Mouse (Mus musculus) limb, embryonic 10.5 days (tissue): Measurements from ENCODE around the gene Themis. TPM values are rescaled to one million over a fixed set of nuclear protein-coding genes. Genes with fewer than 3 reads are reported as not detected.

Source experiments
- DNase-seq: peaks from one replicate; pipeline ENCODE4 v3.0.0-alpha.2; 2017; ENCODE audit warnings: low spot score
- H3K27ac ChIP-seq: fragments of 300-500 bp; sonication (generic); 2 replicates; pipeline ENCODE4 v1.5.1; 2016; ENCODE audit warnings: mild to moderate bottlenecking
- H3K27me3 ChIP-seq: fragments of 300-500 bp; sonication (generic); 2 replicates; pipeline ENCODE4 v1.6.1; 2016; ENCODE audit warnings: low read depth, mild to moderate bottlenecking; ENCODE audit not compliant: poor library complexity, severe bottlenecking
- H3K36me3 ChIP-seq: fragments of 300-500 bp; sonication (generic); 2 replicates; pipeline ENCODE4 v1.6.1; 2016; ENCODE audit warnings: mild to moderate bottlenecking, moderate library complexity
- H3K4me1 ChIP-seq: fragments of 300-500 bp; sonication (generic); 2 replicates; pipeline ENCODE4 v1.6.1; 2016
- H3K4me3 ChIP-seq: fragments of 300-500 bp; sonication (generic); 2 replicates; pipeline ENCODE4 v1.5.1; 2016; ENCODE audit warnings: mild to moderate bottlenecking, moderate library complexity
- H3K9me3 ChIP-seq: fragments of 300-500 bp; sonication (generic); replicated peaks from 2 replicates; pipeline ENCODE4 v1.6.1; 2016; ENCODE audit warnings: mild to moderate bottlenecking
- WGBS: fragments of 180-500 bp; shearing (Covaris S2); methylation state at CpG from one replicate; pipeline ENCODE4 v1.1.7; 2016; 5-methylcytosine and 5-hydroxymethylcytosine counted together
- polyA plus RNA-seq: library from polyadenylated mRNA; unstranded; fragments of >200 nt; fragmentation: Nextera tagmentation; extraction: Ambion mirVana; gene quantifications from 2 replicates; pipeline ENCODE4 v1.2.1, GENCODE M21; 2016

Gene Themis
- polyA plus RNA-seq, 1 experiment from 2014 or later = not detected

DNA sequence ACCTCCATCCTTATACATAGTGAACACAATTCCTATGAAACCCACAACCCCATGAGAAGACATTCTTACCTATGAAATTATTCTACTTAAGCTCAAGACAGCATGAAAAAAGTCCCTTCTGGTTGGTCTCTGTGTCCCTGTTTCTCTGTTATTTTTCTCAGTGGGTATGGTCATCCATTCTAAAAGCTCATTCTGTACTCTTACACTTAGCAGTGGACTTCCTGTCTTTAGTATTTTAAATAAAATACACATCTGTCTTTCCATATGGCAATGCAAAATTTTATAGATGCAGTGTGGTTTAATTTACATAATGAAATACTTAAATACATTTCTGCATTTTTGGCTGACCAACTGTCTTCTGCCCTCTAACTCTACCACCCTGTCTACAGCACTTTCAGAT, 30.0 kb downstream of the Themis start:
- DNase-seq = no peak
- H3K4me3 ChIP-seq = no peak overlapping the region
- H3K36me3 ChIP-seq = no peaks in the 10 kb centered on the region
- no peak overlapping the region for H3K27ac ChIP-seq
- no peaks in the 10 kb centered on the region for H3K4me1 ChIP-seq
- H3K9me3 ChIP-seq = no peaks in the 10 kb centered on the region
- no peaks in the 10 kb centered on the region for H3K27me3 ChIP-seq

DNA sequence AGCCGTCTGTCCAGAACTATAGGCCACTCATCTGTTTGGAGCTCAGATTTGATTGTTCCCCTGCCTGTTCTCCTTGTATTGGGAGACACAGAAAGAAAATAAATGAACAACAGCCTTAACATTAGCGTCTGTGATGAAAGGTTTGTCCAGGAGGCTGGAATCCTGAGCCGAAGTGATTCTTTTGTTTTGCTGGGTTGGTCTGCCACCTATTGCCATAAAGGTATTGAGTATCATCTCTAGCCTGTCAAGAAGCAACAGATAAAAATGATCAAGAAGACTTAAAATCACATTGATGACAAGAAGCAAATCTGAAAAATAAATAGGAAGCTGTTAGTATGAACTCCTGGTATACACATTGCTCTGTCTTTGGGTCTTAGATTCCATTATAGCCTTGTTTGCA, 53.7 kb downstream of the Themis start:
- Histone ChIP-seq H3K36me3 (no peaks in the 10 kb centered on the region), H3K4me1 (peaks cover under 1% of the 10 kb centered on the region; the same call in 1 of the 2 replicates), H3K27me3 (no peaks in the 10 kb centered on the region), H3K27ac (no peak overlapping the region), H3K4me3 (no peak overlapping the region), H3K9me3 (no peaks in the 10 kb centered on the region)
- no peak for DNase-seq
- WGBS = 85% methylated on average over 3 of the region's 3 CpGs

- Histone ChIP-seq H3K27ac (no peak overlapping the region), H3K4me3 (no peak overlapping the region), H3K27me3 (no peaks in the 10 kb centered on the region), H3K9me3 (no peaks in the 10 kb centered on the region), H3K36me3 (no peaks in the 10 kb centered on the region), H3K4me1 (peaks cover 3% of the 10 kb centered on the region; the same call in 1 of the 2 replicates)
- no peak for DNase-seq
- WGBS = 83% methylated on average over 7 of the region's 7 CpGs
Measured at GRCm38 (mm10) chr10:28723266-28723665, 55.1 kb downstream of the Themis start.

- Histone ChIP-seq H3K4me3 (no peak overlapping the region), H3K9me3 (no peaks in the 10 kb centered on the region), H3K4me1 (peaks cover 3% of the 10 kb centered on the region; the same call in 1 of the 2 replicates), H3K36me3 (no peaks in the 10 kb centered on the region), H3K27ac (no peak overlapping the region), H3K27me3 (no peaks in the 10 kb centered on the region)
- whole genome bisulfite sequencing = 12% methylated on average over 2 of the region's 2 CpGs
- no peak for DNase-seq
Measured at GRCm38 (mm10) chr10:28730122-28730521, 62.0 kb downstream of the Themis start.

- 92% methylated on average over 1 of the region's 1 CpGs for WGBS
- H3K36me3 ChIP-seq = no peaks in the 10 kb centered on the region
- no peak overlapping the region for H3K27ac ChIP-seq
- DNase-seq = no peak
- H3K9me3 ChIP-seq = no peaks in the 10 kb centered on the region
- H3K4me1 ChIP-seq = no peaks in the 10 kb centered on the region
- no peak overlapping the region for H3K4me3 ChIP-seq
- no peaks in the 10 kb centered on the region for H3K27me3 ChIP-seq
Measured at GRCm38 (mm10) chr10:28737953-28738352, 69.8 kb downstream of the Themis start.

DNA sequence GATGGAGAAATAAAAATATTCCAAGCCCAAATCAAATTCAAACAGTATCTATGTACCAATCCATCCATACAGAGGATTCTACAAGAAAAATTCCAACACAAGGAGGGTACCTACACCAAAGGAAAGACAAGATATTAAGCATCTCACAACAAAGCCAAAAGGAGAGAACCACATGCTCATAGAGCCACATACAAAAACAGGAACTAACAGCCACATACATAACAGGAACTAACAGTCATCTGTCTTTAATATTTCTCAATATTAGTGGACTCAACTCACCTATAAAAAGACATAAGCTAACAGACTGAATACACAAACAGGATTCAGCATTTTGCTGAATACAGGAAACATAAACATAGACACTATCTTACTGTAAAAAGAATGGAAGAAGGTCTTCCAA, 78.3 kb downstream of the Themis start:
- no peaks in the 10 kb centered on the region for H3K9me3 ChIP-seq
- H3K4me3 ChIP-seq = no peak overlapping the region
- no peaks in the 10 kb centered on the region for H3K27me3 ChIP-seq
- H3K4me1 ChIP-seq = no peaks in the 10 kb centered on the region
- H3K36me3 ChIP-seq = no peaks in the 10 kb centered on the region
- H3K27ac ChIP-seq = no peak overlapping the region
- no peak for DNase-seq

- no peaks in the 10 kb centered on the region for H3K36me3 ChIP-seq
- DNase-seq = no peak
- no peak overlapping the region for H3K4me3 ChIP-seq
- no peaks in the 10 kb centered on the region for H3K4me1 ChIP-seq
- WGBS = 76% methylated on average over 2 of the region's 2 CpGs
- no peaks in the 10 kb centered on the region for H3K27me3 ChIP-seq
- H3K9me3 ChIP-seq = no peaks in the 10 kb centered on the region
- H3K27ac ChIP-seq = no peak overlapping the region
Measured at GRCm38 (mm10) chr10:28753321-28753720, 85.2 kb downstream of the Themis start.

DNA sequence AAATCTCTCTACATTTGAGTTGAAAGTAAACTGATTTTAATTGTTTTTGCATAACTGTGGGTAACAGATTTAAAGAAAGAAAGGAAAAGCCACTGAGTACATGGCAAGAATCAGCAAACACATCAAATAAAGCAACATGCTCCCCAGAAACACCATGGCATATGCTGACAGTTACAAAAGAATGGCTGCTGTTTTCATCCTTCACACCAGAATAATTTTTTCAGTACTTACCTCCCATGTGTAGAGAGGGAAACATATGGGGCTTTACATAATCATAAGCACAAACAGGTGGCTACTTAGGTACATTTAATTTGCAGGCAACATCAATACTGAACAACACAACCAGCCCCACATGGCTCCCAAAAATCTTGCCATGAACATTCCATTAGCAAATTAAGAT, 86.8 kb downstream of the Themis start:
- no peaks in the 10 kb centered on the region for H3K4me1 ChIP-seq
- DNase-seq = no peak
- no peaks in the 10 kb centered on the region for H3K36me3 ChIP-seq
- no peak overlapping the region for H3K27ac ChIP-seq
- H3K4me3 ChIP-seq = no peak overlapping the region
- no peaks in the 10 kb centered on the region for H3K27me3 ChIP-seq
- H3K9me3 ChIP-seq = no peaks in the 10 kb centered on the region

DNA sequence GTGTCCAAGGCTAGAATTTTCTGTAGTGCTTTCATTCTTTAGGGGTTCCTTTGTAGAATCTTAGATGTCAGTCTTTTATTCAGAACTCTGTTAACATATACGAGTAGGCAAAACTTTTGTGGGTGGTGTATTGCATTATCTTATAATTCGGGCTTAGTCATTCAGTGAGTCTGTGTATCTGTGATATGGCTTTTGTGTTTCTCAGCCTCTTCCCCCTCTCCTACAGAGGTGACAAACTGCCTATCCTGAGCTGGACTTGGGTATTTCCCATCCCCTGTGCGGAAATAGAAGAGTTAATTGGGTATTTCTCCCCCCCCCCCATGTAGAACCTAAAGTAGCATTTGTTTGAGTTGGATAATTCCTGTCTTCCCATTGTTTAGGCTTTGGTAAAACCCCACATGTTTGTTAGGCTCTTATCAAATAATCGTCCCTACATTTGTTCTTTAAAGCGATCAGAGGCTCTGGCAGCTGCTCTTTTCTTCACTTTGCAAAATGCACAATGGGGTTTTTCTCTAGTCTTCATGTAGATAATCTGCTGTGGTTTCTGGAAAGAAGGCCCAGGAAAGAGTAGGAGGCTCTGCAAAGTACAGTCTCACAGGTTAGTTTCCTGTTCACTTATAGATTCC, 108.7 kb downstream of the Themis start:
- H3K9me3 ChIP-seq = no peaks in the 10 kb centered on the region
- H3K27ac ChIP-seq = no peak overlapping the region
- no peaks in the 10 kb centered on the region for H3K4me1 ChIP-seq
- WGBS = 89% methylated on average over 5 of the region's 5 CpGs
- DNase-seq = no peak
- no peak overlapping the region for H3K4me3 ChIP-seq
- no peaks in the 10 kb centered on the region for H3K36me3 ChIP-seq
- H3K27me3 ChIP-seq = no peaks in the 10 kb centered on the region

GRCm38 (mm10) chr10:28799469-28799868, 131.3 kb downstream of the Themis start:
- Histone ChIP-seq H3K36me3 (no peaks in the 10 kb centered on the region), H3K9me3 (no peaks in the 10 kb centered on the region), H3K4me1 (no peaks in the 10 kb centered on the region), H3K27ac (no peak overlapping the region), H3K27me3 (no peaks in the 10 kb centered on the region), H3K4me3 (no peak overlapping the region)
- DNase-seq = no peak
- 66% methylated on average over 4 of the region's 4 CpGs for WGBS

- Histone ChIP-seq H3K27me3 (no peaks in the 10 kb centered on the region), H3K4me1 (no peaks in the 10 kb centered on the region), H3K36me3 (no peaks in the 10 kb centered on the region), H3K27ac (no peak overlapping the region), H3K4me3 (no peak overlapping the region), H3K9me3 (no peaks in the 10 kb centered on the region)
- WGBS = 82% methylated on average over 3 of the region's 3 CpGs
- no peak for DNase-seq
Measured at GRCm38 (mm10) chr10:28805160-28805559, 137.0 kb downstream of the Themis start.

GRCm38 (mm10) chr10:28811928-28812570, 143.9 kb downstream of the Themis start:
- Histone ChIP-seq H3K27ac (no peak overlapping the region), H3K36me3 (no peaks in the 10 kb centered on the region), H3K4me3 (no peak overlapping the region), H3K27me3 (no peaks in the 10 kb centered on the region), H3K4me1 (no peaks in the 10 kb centered on the region), H3K9me3 (no peaks in the 10 kb centered on the region)
- no peak for DNase-seq
- 94% methylated on average over 5 of the region's 5 CpGs for WGBS

- Histone ChIP-seq H3K27ac (no peak overlapping the region), H3K4me1 (no peaks in the 10 kb centered on the region), H3K4me3 (no peak overlapping the region), H3K9me3 (no peaks in the 10 kb centered on the region), H3K36me3 (no peaks in the 10 kb centered on the region), H3K27me3 (no peaks in the 10 kb centered on the region)
- no peak for DNase-seq
Measured at GRCm38 (mm10) chr10:28812571-28812936, 144.4 kb downstream of the Themis start.

DNA sequence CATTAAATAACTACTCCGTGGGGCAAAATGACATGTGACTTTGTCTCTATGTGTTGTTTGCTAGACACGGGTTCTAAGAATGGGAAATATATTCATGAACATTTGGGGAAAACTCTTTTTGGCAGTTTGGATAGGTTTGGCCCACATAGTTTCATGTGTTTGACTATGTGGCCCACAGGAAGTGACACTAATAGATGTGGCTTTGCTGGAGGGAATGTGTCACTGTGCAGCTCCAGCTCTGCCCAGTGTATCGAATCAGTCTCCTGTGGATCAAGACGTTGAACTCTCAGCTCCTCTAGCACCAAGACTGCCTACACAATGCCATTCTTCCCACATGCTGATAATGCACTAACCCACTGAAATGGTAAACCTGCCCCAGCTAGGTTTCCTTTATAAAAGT, 148.0 kb downstream of the Themis start:
- no peak overlapping the region for H3K4me3 ChIP-seq
- H3K27ac ChIP-seq = no peak overlapping the region
- H3K4me1 ChIP-seq = no peaks in the 10 kb centered on the region
- no peaks in the 10 kb centered on the region for H3K27me3 ChIP-seq
- no peak for DNase-seq
- H3K36me3 ChIP-seq = no peaks in the 10 kb centered on the region
- WGBS = 79% methylated on average over 4 of the region's 4 CpGs
- H3K9me3 ChIP-seq = no peaks in the 10 kb centered on the region
